Mouse (Mus musculus) layer of hippocampus, postnatal 10 days (tissue): ENCODE measurements around the gene Fkbp10. TPM values are rescaled to one million over a fixed set of nuclear protein-coding genes. Genes with fewer than 3 reads are reported as not detected.
A peak's percentile ranks its signal among the peaks of the same experiment; 100 is the strongest.

Source experiments
- DNase-seq, 2 experiments: peaks; one replicate each; pipeline ENCODE4 v3.0.0; 2021; ENCODE audit warnings: low spot score in 2 of 2
- total RNA-seq, 2 experiments: library from RNA; stranded (reverse); gene quantifications; 2 replicates each; pipeline ENCODE4 v1.2.3; 2021

The Fkbp10 gene
- total RNA-seq, 2 experiments from 2014 or later = 15.1 to 15.2 TPM

- no peak for DNase-seq
Measured at GRCm38 (mm10) chr11:100408835-100409462, 6.5 kb upstream of the Fkbp10 start.

DNA sequence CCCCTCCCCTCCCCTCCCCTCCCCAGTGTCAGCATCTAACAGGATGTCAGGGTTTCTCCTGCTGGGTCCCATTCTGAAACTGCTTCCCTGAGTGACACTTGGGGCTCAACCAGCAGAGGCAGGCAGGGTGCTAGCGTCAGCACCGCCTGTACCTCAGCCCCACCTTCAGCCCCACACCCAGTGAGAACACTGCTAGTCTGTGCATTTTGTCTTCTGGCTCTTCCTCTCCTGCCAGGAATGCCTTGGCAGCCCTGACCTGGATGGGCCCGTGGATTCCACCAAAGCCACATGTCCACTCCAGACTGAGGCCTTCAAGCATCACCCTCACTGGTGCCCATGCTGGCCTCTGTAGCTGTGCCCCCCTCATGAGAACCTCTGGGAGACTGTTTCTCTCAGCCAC, 5.8 kb upstream of the Fkbp10 start:
- no peak for DNase-seq

DNA sequence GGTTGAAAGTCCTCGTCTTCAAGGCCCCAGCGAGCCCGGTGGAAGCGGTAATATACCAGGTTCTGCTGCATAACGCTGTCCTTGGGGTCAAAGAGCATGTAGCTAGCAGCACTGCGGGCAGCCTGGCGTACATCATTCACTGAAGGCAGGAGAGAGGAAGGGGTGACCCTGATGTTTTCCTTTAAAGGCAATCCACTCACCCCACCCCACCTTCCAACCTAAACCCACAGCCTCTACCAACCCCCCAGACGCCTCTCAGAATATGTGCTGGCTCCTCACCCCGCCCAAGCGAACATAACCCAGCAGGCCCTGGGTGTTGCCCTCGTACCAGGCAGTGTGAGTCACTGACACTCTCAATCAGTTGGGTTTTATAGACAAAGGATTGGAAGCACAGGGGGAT, 3.8 kb upstream of the Fkbp10 start:
- no peak for DNase-seq

GRCm38 (mm10) chr11:100413541-100413940, 2.0 kb upstream of the Fkbp10 start:
- no peak for DNase-seq

DNA sequence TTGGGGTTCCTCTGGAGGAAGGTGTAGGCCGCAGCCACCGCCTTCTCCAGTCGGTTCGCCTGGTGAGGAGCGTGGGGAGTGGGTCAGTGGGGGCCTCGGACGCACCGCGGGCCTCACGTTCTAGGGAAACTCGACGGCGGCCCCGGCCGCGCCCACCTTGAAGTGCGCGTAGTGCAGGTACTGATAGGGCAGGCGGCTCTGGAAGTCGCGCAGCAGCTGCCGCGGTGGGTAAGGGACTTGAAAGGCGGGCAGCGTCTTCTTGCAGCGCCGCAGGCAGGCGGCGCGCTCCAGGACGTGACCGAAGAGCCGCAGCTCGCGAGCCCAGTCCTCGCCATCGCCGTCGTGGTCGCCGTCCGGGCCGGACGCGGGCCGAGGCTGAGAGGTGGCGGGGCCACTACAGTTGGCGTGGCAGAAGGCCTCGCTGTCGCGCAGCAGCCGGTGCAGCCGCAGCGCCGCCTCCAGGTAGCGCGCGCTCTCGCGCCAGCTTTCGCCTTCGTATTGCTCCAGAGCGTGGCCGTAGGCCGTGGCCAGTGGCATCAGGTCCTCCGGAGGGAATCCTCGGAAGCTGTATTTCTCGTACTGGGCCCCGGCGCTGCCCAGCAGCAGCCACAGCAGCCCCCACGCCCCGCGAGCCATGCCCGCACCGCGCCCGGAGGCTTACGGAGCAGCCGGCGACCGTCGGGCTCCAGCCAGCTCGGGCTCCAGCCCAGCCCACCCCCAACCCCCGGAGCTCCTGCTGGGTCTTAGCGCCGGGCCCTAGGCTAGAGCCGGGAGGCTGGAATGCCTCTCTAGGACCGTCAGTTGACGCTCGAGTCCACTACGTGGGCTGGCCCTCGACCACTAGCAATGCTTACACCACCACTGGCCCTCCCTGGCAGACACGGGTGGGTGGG, 1.2 kb upstream of the Fkbp10 start, which contains the start of gene P3h4:
Gene P3h4 (minus strand): TSS at position 816 of the 893 bp plus-strand sequence.
- DNase-seq = peak; percentile 78 to 83

GRCm38 (mm10) chr11:100421537-100421936, 6.0 kb downstream of the Fkbp10 start:
- no peak for DNase-seq

DNA sequence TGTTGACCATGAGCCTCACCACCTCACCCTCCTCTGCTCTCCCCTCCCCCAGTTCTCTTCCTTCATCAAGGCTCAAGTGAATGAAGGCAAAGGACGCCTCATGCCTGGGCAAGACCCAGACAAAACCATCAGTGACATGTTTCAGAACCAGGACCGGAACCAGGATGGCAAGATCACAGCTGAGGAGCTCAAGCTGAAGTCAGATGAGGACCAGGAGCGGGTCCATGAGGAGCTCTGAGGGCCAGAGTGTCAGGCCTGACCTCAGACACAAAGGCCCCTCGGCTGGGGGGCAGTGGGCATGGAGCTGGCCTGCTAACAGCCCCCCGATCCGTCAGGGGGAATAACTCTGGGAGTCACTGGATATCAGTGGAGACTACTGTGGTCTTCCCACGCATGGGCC, 8.3 kb downstream of the Fkbp10 start:
- no peak for DNase-seq

- DNase-seq = peak; percentile 68 to 80
Measured at GRCm38 (mm10) chr11:100425851-100426250, 10.4 kb downstream of the Fkbp10 start.

- no peak for DNase-seq
Measured at GRCm38 (mm10) chr11:100426820-100427219, 11.3 kb downstream of the Fkbp10 start.

GRCm38 (mm10) chr11:100428612-100429199, 13.2 kb downstream of the Fkbp10 start:
- peak; percentile 39 to 52 for DNase-seq

DNA sequence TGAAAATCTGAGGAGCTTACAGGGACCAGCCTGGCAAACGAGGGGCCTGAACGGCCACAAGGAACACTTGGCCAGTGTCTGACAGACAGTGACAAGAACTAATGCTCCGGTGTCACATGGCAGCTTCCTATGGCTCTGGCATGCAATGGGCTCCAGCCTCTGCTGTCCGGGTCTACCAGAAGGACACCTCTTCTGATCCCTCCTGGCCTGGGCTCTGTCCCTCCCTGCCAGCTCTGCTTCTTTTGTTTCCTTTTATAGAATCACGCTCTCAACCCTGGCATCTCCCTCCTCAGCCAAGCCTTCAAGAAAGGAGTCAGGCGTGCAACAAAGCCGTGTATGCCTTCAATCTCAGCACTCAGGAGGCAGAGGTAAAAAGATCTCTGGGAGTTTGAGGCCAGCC, 14.6 kb downstream of the Fkbp10 start:
- DNase-seq = no peak

- no peak for DNase-seq
Measured at GRCm38 (mm10) chr11:100432002-100432401, 16.5 kb downstream of the Fkbp10 start.

- no peak for DNase-seq
Measured at GRCm38 (mm10) chr11:100435678-100436246, 20.3 kb downstream of the Fkbp10 start.

- DNase-seq = no peak
Measured at GRCm38 (mm10) chr11:100437901-100438300, 22.4 kb downstream of the Fkbp10 start.

DNA sequence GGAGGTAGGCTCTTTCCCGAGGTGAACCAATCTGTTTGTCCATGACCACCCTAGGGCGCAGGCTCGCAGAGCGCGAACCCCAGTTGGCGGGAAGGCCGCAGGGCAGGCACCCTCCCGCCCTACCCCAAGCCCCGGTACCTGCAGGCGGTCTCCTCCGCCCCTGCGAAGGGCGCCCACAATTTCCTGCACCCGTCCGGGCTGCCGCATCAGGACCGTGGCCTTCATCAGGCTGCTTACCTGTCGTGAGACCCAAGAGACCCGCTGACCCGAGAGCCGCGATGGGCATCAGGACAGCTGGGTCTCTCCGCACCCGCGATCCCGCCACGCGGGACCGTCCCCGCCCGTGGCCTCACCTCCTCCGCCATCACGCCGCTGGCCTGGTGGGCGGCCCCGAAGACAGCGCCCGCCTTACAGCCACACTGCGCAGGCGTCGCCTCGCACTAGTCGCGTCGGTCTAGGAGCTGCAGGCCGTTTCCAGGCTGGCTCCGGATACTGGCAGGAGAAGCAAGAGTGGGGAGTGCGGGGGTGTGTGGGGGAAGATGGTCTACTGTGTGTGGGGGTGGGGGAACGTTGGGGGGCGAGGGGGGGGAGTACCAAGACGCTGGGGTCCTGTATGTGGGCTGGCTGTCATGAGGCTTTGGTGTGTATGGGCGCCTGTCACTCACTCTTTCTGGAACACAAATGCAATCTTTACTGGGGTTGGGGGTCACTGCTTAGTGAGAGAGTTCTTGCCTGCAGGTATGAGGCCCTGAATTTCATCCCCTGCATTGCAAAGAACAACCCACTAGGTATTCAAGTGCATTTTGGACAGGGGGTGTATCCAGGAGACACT, 25.4 kb downstream of the Fkbp10 start:
- DNase-seq = peak; percentile 78 to 85

- DNase-seq = no peak
Measured at GRCm38 (mm10) chr11:100441797-100442196, 26.3 kb downstream of the Fkbp10 start, which contains the start of the genes Nt5c3b and Klhl10. TSS of gene Nt5c3b (minus strand) at chr11:100441808. TSS of gene Klhl10 (plus strand) at chr11:100441917.

DNA sequence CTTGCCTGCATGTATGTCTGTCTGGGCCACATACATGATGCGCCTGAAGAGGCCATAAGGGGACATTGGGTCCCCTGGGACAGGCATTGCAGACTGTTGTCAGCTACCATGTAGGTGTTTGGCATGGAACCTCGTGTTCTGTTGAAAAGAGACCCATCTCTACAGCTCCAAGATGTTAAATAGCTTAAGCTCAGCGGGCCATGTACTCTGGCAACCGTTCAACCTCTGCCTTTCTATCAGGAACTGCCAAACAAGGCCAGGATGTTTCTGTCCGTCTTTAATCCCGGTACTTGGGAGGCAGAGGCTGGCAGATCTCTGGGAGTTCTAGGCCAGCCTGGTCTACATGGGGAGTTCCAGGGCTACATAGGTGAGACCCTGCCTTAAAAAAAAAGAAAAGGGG, 27.1 kb downstream of the Fkbp10 start:
- no peak for DNase-seq

- no peak for DNase-seq
Measured at GRCm38 (mm10) chr11:100457247-100457646, 41.8 kb downstream of the Fkbp10 start.

DNA sequence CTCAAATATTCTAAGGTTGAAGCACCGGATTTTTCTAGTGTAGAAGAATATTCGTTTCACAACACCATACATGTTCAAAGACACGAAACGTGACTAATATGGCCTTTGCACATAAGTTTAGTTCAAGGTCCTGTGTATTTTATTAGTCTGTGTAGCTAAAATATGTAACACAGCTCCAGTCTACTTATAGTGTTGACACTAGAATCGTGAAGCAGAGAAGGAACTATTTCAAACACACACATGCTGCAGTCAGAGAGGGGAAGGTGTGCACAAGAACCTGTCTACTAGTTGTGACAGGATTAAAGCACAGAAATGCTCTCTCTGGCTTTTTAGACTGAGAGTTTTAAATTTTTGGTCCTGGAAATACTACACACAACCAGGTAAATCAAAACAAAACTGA, 42.2 kb downstream of the Fkbp10 start:
- no peak for DNase-seq

DNA sequence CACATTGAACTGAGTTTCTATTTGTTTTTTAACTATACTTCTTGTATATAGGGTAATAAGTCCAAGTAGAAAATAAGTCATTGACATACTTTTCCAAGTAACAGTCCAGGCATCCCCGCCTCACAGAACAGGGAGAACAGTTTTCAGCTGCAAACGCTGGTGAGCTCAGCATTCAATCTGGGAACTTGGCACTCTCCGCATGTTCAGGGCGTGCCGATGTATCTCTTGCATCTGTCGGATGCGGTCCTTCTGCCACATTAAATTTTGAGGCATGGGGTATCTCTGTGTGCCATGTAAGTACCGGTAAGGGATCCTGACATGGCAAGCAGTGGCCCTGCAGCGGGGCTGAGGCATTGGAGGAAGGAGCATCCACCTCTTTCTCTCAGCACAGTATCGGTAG, 47.2 kb downstream of the Fkbp10 start:
- DNase-seq = peak; percentile 28 to 42
